Comparison of ENCODE assay signal across 14 mouse cellular contexts in genomic region chr17:34174075-34174474, GRCm38 (mm10). TPM values are rescaled to one million over a fixed set of nuclear protein-coding genes. Genes with fewer than 3 reads are reported as not detected.
"Had no signal": no experiment of that assay in that cellular context is flagged by ENCODE, and none has a peak within 500 bp of the region (broad histone marks: within the 10 kb centered on the region; RNA-seq: fewer than 3 reads in every experiment).

No protein-coding gene starts in this region.

- H3K36me3 ChIP-seq: intestine, embryonic 15.5 days; limb, embryonic 13.5 days; midbrain, embryonic 10.5 days; neural tube, embryonic 13.5 days had no signal

- H3K27me3 ChIP-seq: intestine, embryonic 15.5 days; limb, embryonic 13.5 days had no signal

- H3K27ac ChIP-seq: intestine, embryonic 15.5 days; layer of hippocampus, adult 2 months; limb, embryonic 13.5 days; liver, embryonic 14.5 days; midbrain, embryonic 10.5 days; neural tube, embryonic 13.5 days; stomach, postnatal 0 days had no signal

- H3K9me3 ChIP-seq: intestine, embryonic 15.5 days had no signal

- H3K4me1 ChIP-seq: intestine, embryonic 15.5 days; limb, embryonic 13.5 days; midbrain, embryonic 10.5 days; neural tube, embryonic 13.5 days had no signal

- DNase-seq: kidney, adult 18-20 months; kidney, postnatal 10 days; kidney, postnatal 4 days; lung, adult 18-20 months; midbrain, embryonic 14.5 days; right cerebral cortex, postnatal 14 days; thymus, postnatal 4 days had no signal

- ATAC-seq: intestine, embryonic 15.5 days had no signal

- H3K4me3 ChIP-seq: intestine, embryonic 15.5 days; layer of hippocampus, adult 2 months; limb, embryonic 13.5 days; midbrain, embryonic 10.5 days; neural tube, embryonic 13.5 days had no signal

RNA-seq across cellular contexts. Expression of gene H2-DMb1, which starts 21.2 kb away (rescaled TPM):
- polyA plus RNA-seq: neural tube, embryonic 13.5 days had no signal
